Mouse (Mus musculus) E14TG2a.4 (cell line): ENCODE results near the gene Fam193b.

ENCODE experiments used
- CTCF ChIP-seq: conservative IDR thresholded peaks from 2 replicates; pipeline ENCODE4 v1.5.1; 2014; ENCODE audit warnings: low read length
- NANOG ChIP-seq: IDR thresholded peaks from 2 replicates; pipeline ENCODE4 v1.6.1; 2014; ENCODE audit warnings: borderline replicate concordance, low read length, mixed read lengths

DNA sequence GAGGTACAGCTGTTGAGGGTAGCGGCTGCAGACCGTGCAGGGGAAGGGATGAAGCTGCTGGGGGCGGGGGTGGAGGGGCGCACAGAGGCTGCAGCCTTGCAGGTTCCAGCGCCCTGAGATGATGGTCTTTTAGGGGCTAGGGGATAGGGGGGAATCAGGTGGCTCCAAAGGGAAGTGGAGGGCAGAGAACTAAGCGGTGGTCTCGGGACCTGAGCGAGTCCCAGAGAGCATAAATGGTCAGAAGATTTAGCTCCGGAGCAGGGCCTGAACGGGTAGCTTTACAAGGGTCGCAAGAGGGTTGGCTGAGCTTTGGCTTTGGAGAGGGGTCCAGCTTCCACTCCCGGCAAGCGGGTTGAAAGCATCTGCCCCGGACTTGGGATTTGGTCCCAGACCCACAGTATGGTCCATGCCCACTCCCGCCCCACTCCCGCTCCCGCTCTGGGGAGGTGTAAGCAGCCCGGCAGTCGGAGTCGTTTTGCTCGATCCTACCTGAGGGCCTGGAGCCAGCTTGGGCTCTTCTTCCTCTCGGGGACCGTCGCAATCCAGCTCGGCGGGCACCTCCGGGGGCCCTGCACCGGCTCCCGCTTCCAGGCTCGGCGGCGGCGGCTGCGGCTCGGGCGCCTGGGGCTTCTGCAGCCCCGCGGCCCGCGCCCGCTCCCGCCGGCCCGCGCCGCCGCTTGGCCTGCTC lies 490 bp downstream of the Fam193b start:
- no peak for TF ChIP-seq CTCF
- no peak for TF ChIP-seq NANOG
